11 mouse cellular contexts compared by ENCODE assay signal in the genomic region with DNA sequence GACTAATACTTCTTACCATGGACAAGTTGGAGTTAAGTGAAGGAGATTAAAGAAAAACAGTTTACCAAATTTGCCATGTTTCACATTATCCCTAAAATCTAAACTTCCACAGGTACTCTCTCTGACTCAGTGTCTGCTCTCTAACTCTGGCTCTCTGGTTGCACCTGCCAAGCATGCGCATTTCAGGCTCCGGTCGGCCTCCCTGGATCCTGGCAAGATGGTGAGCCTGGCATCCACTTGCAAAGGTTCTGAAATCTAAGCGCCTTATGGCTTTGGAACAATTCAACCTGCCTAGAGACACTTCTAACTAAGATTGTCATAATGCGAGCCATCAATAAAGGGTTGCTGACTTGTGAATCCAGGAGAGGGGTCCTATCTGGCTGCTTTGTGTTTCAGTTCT.
A peak's percentile ranks its signal among the peaks of the same experiment; 100 is the strongest.
DNase-seq lines count a peak whose midpoint lies in the region; ATAC-seq lines count a peak whose summit lies in the region.
"Had no signal": no experiment of that assay in that cellular context is flagged by ENCODE, and none has a peak within 500 bp of the region (broad histone marks: within the 10 kb centered on the region; RNA-seq: fewer than 3 reads in every experiment).

No protein-coding gene starts in this region.

- peak; percentile 68 to 73 for DNase-seq in cerebellum, postnatal 14 days
- DNase-seq in cerebellum, postnatal 36 days, result peak; percentile 46 to 56
- no peak for DNase-seq in cerebellum, adult 18-20 months
- DNase-seq: adrenal gland, adult 2 months; adrenal gland, postnatal 10 days; adrenal gland, postnatal 25 days; cerebellum, adult 9-11 months; embryo, embryonic 11 days had no signal

- no peak for ATAC-seq in cerebellum, adult (ENCODE audit: insufficient number of reproducible peaks, low FRiP score, low TSS enrichment)
- ATAC-seq: forebrain, embryonic 14.5 days; forebrain, embryonic 16.5 days had no signal

Comparison
In these comparisons a context has a peak if more than half of its experiments do, and no peak if none do; other contexts are left out.
1. DNase-seq: peak in cerebellum, postnatal 14 days (2 of 2) and cerebellum, postnatal 36 days (2 of 2); none in cerebellum, adult 18-20 months (0 of 2).